Mouse (Mus musculus) right cerebral cortex, adult 18-20 months (tissue): ENCODE results near the gene Paics.
"Not testable (repeated sequence)": the region's sequence is repeated elsewhere in the genome, so short reads cannot be mapped to it uniquely, and the experiment has no call there.

Source experiments
- DNase-seq: peaks from one replicate; pipeline ENCODE4 v3.0.0; 2022; ENCODE audit warnings: mixed read lengths

Paics gene

DNA sequence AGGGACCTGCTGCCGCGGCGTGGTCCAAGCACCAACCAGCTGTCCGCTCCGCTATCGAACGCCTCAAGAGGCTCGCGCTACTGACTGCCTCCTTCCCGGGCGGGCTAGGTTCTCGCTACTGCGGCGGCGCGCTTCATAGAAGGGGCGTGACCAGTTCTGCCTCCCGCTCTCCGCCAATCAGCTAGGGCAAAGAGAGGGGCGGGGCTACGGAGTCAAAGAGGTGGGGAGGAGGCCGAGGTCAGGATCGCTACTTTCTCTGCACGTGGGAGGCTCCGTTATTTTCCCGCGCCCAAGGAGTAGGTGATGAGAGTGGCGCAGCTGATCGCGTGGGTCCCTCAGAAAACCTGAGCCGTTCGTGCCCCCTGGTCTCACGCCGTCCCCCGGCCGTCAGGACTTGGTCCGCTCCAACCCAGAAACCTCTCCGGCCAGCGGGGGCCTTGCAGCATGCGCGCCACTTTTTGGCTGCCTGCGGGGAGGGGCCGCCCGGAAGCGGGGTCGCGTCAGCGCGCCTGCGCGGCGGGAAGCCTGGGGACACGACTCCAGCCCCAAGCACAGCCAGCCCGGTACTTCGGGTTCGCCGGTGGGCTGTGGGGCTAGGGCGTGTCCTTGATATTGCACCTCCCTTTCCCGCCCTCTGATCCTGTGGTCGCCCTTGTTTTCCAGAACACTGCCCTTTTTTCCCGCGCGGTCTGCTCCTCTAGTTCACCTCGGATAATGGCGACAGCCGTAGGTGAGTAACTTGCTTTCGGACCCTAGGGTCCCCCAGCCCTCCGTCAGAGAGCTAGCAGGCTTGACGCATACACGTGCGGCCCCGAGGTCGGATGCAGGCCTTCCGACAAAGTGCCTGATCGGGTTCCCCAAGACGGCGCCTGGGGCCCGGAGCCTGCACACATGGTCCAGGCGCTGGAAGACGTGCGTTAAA, at the start of gene Paics, which contains the start of gene Ppat:
Gene Paics (plus strand): TSS at position 202 of the 922 bp plus-strand sequence.
Gene Ppat (minus strand): TSS at position 473 of the 922 bp plus-strand sequence.
- peak; percentile 98 for DNase-seq

DNA sequence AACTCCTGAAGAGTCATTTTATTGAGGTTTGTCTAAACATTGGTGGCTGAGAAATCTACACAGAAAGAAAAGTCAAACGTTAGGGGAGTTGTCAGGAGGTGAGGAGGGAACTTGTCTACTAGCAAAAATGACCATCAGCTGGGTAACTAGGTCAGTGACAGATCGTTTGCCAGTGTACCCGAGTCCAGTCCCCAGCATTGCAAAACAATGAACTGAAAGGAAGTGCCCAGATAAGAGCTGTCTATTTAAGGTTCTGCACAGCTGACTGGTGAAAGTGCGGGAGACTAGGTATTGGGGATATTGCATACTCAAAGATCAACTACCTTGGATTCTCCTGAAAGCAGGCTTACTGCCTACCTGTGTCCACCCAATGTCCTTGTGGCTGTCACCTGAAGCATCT, 49.0 kb upstream of the Paics start:
- no peak for DNase-seq

DNA sequence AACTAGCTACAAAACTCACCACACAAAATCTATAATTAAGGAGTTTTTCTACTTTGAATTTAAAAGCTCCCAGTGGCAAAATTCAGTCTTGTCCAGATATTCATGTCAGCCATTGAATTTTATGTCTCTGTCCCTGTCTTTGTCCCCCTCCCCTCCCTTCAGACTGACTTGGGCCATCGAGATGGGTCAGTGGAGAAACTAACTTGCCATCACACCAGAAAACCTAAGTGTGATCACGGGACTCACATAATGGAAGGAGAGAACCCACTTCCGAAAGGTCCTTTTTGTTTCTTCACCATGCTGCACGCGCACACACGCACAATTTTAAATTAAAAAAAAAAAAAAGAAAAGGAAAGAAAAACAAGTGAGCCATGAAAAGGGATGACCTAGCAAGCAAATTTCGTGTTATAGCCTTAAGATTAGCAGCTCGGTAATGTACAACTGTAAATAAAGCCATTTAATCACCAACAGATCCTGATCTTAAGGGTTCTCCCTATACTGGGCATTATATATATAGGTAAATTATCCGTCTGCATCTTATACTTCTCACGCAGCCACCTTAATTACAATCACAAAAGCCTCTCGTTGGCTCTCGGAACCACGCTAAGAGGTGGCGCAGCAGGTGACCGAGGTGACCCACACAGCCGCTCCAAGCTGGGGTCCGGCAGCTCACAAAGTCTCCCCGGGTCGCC, 46.2 kb upstream of the Paics start:
- no peak for DNase-seq

DNA sequence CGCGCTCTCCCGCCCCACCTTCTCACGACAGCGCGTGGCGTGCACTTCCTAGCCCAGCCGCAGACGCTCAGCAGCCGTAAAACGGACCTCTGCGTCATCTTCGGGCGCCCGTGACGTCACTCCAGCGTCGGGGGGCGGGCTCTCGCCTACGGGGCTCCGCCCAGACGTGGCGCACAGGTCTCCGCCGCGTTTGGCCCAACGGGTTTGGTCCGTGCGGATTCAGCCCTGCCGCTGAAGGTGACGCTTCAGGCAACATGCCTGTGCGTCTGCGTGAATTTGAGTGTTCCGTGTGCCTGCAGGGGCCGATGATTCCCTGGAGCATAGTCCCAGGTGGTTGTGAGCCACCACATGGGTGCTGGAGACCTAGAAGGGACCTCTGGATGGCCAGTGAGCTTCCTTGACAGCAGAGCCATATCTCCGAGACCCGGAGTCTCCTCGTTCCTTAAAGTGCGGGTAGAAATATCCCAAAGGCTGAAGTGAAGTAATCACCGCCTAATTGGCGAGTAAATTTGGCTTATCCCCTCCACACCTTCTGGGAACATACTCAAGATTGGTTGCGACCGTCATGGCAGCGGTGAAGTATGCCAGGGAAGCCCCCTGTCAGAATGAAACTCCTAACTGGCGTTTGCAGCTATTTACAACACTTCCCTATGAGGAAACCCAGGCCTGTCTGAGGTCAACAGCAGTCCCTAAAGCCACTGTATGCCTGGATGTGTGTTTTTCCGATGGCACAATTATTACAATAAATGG, 45.5 kb upstream of the Paics start, which contains the start of gene Aasdh:
Gene Aasdh (minus strand): TSS at position 110 of the 750 bp plus-strand sequence.
- peak; percentile 96 for DNase-seq

GRCm38 (mm10) chr5:76906155-76906499, 45.0 kb upstream of the Paics start:
- no peak for DNase-seq

DNA sequence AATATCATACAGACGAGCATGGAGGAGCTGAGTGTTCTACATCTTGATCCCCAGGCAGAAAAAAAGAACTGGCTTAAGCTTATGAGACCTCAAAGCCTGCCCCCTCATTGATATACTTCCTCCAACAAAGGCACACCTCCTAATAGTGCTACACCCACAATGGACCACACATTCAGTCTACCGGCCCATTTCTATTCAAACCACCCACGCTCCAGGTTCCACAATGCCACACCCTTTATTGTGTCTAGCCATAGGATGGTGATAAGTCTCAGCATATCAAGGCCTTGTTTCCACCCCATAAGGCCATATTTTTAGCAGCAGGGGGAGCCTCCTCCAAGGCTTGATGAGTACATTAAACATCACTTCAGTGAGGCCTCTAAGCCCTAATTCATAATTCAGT, 40.3 kb upstream of the Paics start:
- no peak for DNase-seq

GRCm38 (mm10) chr5:76912522-76912921, 38.6 kb upstream of the Paics start:
- DNase-seq, result not testable (repeated sequence)

GRCm38 (mm10) chr5:76922833-76923232, 28.3 kb upstream of the Paics start:
- no peak for DNase-seq

DNA sequence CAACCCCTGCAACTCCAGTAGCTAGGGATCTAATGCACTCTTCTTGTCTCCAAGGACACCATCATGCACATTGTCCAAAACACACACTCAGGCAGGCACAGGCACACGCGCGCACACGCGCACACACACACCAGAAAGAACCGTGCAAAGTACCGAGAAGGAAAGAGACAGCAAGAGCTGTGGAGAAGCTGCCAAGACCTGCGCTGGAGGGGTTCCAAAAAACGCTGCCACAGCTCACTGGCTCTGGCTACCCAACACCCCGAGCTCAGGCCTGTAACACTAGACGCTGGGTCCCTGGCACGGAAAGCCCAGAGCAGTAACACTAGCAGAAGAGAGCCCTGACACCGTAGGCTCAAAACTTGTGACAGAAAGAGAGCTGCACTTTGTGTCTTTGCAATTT, 27.7 kb upstream of the Paics start:
- DNase-seq, result peak; percentile 46

DNA sequence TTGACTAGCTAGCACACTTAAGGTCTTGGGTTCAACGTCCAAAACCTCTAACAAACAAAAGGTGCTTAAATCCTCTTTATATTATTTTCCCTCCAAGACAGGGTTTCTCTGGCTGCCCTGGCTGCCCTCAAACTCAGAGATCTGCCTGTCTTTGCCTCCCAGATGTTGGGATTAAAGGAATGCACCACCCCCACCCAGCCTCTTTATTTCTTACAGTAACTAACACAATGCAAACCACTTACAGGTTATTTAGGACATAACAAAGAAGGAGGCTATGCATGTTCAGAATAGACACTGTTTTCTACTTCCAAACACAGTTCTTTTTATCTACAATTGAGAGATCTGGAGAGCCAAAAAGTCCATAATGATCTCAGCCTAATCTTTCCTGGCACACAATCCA, 26.8 kb upstream of the Paics start:
- no peak for DNase-seq

GRCm38 (mm10) chr5:76928124-76928832, 22.8 kb upstream of the Paics start:
- DNase-seq, result peak; percentile 33

GRCm38 (mm10) chr5:76929180-76929877, 21.8 kb upstream of the Paics start:
- no peak for DNase-seq

DNA sequence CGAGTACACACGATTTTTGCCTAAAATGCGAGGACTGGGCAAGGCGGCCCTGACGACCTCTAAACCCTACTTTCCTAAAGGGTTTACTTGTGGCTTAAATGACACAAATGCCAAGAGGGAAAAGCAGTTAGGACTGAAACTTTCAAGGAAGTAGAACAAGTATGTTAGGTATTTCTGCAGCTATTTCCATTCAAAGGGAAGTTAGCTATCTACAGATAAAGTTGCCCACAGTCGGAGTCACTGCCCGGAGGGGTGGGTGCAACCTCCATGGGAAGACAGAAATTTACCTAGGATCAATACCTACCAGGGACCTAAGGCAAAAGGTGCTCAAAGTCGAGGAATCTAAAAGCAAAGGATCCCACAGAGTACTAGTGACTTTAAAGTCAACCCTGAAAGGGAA, 11.4 kb upstream of the Paics start:
- DNase-seq, result no peak

- no peak for DNase-seq
Measured at GRCm38 (mm10) chr5:76941975-76942374, 9.1 kb upstream of the Paics start.

GRCm38 (mm10) chr5:76942505-76942904, 8.6 kb upstream of the Paics start:
- DNase-seq, result no peak

DNA sequence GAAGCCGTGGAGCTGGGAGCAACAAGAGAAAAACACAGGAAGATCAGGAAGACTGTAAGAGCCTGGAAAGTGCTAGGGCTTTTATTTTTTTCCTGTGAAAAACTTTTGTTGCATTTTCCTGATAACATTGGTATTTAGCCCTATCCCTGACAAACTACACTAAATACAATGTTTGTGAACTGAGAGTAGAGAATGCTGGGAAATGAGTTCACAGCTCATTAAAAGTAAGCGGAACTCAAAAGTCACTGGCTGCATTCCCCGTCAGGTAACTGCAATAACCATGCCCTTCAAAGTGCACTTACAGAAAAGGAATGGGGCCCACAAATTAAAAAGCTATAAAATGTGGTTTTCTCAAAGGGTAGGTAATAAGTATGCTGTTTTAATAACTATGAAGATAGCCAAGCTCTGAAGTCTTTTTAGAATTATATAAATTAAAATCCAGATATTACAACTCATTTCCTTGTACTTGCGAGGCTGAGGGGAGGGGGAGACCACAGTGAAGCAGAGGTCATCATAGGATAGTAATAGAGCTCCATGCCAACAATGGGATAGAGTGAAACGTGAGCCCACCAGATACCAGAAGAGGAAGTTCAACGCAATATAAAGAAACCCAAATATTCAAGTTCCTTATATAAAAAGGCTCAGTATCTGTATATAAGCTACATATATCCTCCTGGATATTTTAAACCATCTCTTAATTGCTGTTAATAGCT, 6.0 kb upstream of the Paics start:
- no peak for DNase-seq

GRCm38 (mm10) chr5:76945678-76946033, 5.5 kb upstream of the Paics start:
- no peak for DNase-seq

DNA sequence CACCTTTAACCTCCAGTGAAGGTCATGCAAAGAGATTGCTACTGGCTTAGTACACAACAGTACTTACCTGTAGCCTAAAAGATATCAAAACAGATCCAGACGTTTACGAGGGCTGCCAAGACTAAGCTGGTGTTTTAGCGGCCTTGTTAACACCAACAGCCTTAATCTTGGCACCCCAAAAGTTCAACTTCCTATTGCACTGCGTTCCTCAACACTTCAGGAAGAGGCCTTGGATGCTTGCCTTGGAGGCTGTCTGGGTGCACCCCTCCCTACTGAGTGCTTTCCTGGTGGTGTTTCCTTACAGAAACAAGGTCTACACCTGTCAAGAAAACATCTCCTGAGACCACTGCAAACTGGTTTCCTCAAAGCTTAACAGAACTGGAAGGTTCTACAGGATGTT, 4.0 kb upstream of the Paics start:
- no peak for DNase-seq

DNA sequence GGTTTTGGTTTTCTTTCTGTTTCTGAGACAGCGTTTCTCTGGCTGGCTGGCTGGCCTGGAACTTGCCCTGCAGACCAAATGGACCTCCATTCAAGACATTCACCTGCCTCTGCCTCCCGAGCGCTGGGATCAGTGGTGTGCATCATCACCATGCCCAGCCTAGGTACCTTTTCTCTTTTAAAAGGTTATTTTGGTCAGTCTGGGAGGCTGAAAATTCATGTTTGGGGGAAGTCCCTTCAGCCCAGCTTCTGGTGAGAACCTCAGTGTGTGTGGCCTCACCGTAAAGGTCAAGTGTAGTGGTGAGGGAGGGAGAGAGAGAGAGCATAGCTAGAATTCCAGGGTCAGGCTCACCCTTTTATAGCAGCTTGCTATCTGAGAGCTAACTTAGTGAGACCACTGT, 3.3 kb upstream of the Paics start:
- DNase-seq, result no peak

GRCm38 (mm10) chr5:76950343-76951105, 583 bp upstream of the Paics start:
- DNase-seq, result no peak
